Mouse (Mus musculus) testis, adult 2 months (tissue): ENCODE data around the gene Mettl3. TPM values are rescaled to one million over a fixed set of nuclear protein-coding genes. Genes with fewer than 3 reads are reported as not detected.

Experiments
- H3K27ac ChIP-seq: fragments of 200-500 bp; 2 replicates; pipeline ENCODE4 v1.5.1; 2012; ENCODE audit warnings: low read depth, low read length; ENCODE audit not compliant: control insufficient read depth, insufficient read depth
- H3K27me3 ChIP-seq: fragments of 200-500 bp; 2 replicates; pipeline ENCODE4 v1.6.1; 2012; ENCODE audit warnings: mild to moderate bottlenecking, low read length, moderate library complexity; ENCODE audit not compliant: control insufficient read depth, insufficient read depth
- H3K36me3 ChIP-seq: fragments of 200-500 bp; 2 replicates; pipeline ENCODE4 v1.6.1; 2012; ENCODE audit warnings: mild to moderate bottlenecking, low read length; ENCODE audit not compliant: control insufficient read depth, insufficient read depth
- H3K4me1 ChIP-seq: fragments of 200-500 bp; 2 replicates; pipeline ENCODE4 v1.6.1; 2012; ENCODE audit warnings: low read length; ENCODE audit not compliant: control insufficient read depth, insufficient read depth
- H3K4me3 ChIP-seq: fragments of 200-500 bp; 2 replicates; pipeline ENCODE4 v1.5.1; 2012; ENCODE audit warnings: low read depth, mild to moderate bottlenecking, low read length, moderate library complexity, mixed read lengths; ENCODE audit not compliant: control insufficient read depth
- CTCF ChIP-seq: fragments of 200-500 bp; IDR thresholded peaks from 2 replicates; pipeline ENCODE4 v1.5.1; 2012; ENCODE audit warnings: low read depth, mild to moderate bottlenecking, inconsistent platforms, low read length, moderate library complexity; ENCODE audit not compliant: control insufficient read depth, insufficient read depth, insufficient replicate concordance
- POLR2A ChIP-seq: fragments of 200-500 bp; IDR thresholded peaks from 2 replicates; pipeline ENCODE4 v1.6.1; 2012; ENCODE audit warnings: low read depth, mild to moderate bottlenecking, inconsistent platforms, low read length, moderate library complexity; ENCODE audit not compliant: control insufficient read depth
- polyA plus RNA-seq: library from polyadenylated mRNA; depleted of rRNA; stranded (reverse); fragments of >200 nt; gene quantifications from 2 replicates; pipeline ENCODE4 v1.2.3, GENCODE M21; 2012; rRNA removed

Gene Mettl3
- polyA plus RNA-seq, 1 experiment, result 9.6 TPM

DNA sequence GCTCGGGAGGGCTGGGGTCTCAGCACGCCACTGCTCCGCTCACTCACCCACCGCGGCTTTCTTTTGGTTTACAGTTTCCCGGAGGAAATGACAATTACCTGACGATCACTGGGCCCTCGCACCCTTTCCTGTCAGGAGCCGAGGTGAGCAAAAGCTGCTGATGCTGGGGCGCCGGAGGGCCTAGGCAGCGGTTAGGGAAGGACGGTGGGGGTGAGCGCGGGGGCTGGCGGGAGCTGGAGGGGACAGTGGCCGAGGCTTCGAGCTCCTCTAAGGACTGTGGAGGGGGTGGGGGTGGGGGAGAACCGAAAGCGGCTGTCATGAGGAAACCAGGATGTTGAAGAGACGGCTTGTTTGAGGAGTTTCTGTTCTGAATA, 25.2 kb downstream of the Mettl3 start:
- peak overlapping the region; percentile 95 for H3K27ac ChIP-seq
- no peak for TF ChIP-seq CTCF
- TF ChIP-seq POLR2A, result no peak

GRCm38 (mm10) chr14:52278932-52279746, 25.8 kb downstream of the Mettl3 start, which contains the start of the genes Tox4 and Rab2b:
TSS of gene Tox4 (plus strand) at chr14:52279146.
TSS of gene Rab2b (minus strand) at chr14:52279545.
- no peaks in the 10 kb centered on the region; the same call in 1 of the 2 replicates for H3K36me3 ChIP-seq

More for the DNA sequence above, 25.2 kb downstream of the Mettl3 start:
- Histone ChIP-seq H3K27me3 (no peaks in the 10 kb centered on the region), H3K4me3 (peak overlapping the region; percentile 96), H3K36me3 (no peaks in the 10 kb centered on the region), H3K4me1 (peaks cover 6% of the 10 kb centered on the region)

GRCm38 (mm10) chr14:52277210-52277609, 27.7 kb downstream of the Mettl3 start:
- H3K27me3 ChIP-seq, result no peaks in the 10 kb centered on the region
- peaks cover 4% of the 10 kb centered on the region for H3K4me1 ChIP-seq
- H3K27ac ChIP-seq, result no peak overlapping the region
- TF ChIP-seq POLR2A, result no peak
- no peak for TF ChIP-seq CTCF
- H3K36me3 ChIP-seq, result peaks cover 2% of the 10 kb centered on the region
- H3K4me3 ChIP-seq, result peak overlapping the region; percentile 31; the same call in 1 of the 2 replicates

More at GRCm38 (mm10) chr14:52278932-52279746, 25.8 kb downstream of the Mettl3 start, which contains the start of the genes Tox4 and Rab2b:
- Histone ChIP-seq H3K4me3 (peak within 1 kb of the TSS; percentile 96), H3K27ac (peak within 1 kb of the TSS; percentile 95), H3K27me3 (no peaks in the 10 kb centered on the region), H3K4me1 (peaks cover 6% of the 10 kb centered on the region)
- TF ChIP-seq CTCF (peak; percentile 99), POLR2A (peak; percentile 95)

DNA sequence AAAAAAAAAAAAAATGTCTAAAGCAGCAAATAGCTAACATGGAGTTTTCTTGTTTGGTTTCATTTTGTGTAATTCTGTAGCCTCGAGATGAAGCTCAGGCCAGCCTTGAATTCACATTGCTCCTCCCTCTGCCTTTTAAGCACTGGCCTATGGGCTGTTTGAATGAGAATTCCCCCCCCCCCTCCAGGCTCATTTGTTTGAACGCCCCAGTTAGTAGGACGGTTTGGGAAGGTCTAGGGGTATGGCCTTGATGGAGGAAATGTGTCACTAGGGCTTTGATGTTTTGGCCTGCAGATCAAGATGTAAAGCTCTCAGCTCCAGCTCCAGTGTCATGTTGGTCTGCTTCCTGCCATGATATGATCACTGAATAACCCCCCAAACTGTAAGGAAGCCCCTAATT, 32.1 kb downstream of the Mettl3 start:
- Histone ChIP-seq H3K4me1 (no peaks in the 10 kb centered on the region; the same call in 1 of the 2 replicates), H3K27me3 (no peaks in the 10 kb centered on the region), H3K36me3 (peaks cover 5% of the 10 kb centered on the region), H3K27ac (no peak overlapping the region), H3K4me3 (no peak overlapping the region)
- no peak for TF ChIP-seq POLR2A
- TF ChIP-seq CTCF, result no peak

- Histone ChIP-seq H3K27ac (peak within 1 kb of the TSS; percentile 97), H3K4me1 (peaks cover 5% of the 10 kb centered on the region; the same call in 1 of the 2 replicates), H3K36me3 (no peaks in the 10 kb centered on the region), H3K4me3 (peak within 1 kb of the TSS; percentile 77), H3K27me3 (no peaks in the 10 kb centered on the region)
- TF ChIP-seq POLR2A, result peak; percentile 70
- TF ChIP-seq CTCF, result peak; percentile 66
Measured at GRCm38 (mm10) chr14:52257484-52258213, 47.3 kb downstream of the Mettl3 start, which contains the start of gene Chd8. TSS of gene Chd8 (minus strand) at chr14:52257780.

DNA sequence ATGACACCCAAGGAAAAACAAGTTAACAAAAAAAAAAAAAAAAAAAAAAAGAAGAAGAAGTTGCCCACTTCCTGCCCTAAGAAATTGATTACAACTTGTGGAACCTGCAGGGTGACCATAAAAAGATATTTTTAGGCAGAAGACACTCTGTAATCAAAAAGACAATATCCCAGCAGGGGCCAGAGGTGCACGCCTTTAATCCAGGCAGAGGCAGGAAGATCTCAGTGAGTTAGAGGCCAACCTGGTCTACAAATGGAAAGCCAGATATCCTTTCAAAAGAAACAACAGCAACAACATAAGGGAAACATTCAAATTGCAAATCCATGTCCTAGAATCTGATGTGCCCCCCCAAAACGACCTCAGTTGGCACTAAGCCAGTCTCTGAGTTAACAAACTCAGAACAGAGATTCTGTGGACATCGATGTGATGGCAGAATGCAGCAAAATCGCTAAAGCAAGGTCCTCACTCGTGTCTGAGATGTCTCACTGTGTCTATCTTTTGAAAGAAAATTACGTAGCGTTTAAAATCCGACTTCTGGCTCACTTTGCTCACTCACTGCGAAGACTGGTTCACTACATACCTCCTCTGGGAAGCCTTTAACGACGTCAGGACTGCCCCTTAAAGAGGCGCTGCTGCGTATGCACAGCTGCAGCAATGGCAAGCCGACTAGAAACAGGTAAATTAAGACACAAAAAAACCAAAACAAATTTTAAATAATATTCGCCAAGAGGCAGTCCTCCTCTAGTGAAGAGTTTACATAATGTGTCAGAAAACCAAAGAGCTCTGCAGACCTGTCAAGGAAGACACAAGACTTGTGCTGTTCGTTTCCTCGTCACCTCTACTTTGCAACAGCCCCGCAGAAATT, 48.4 kb downstream of the Mettl3 start:
- Histone ChIP-seq H3K27me3 (no peaks in the 10 kb centered on the region), H3K4me1 (peaks cover 5% of the 10 kb centered on the region; the same call in 1 of the 2 replicates)
- TF ChIP-seq POLR2A, result no peak
- TF ChIP-seq CTCF, result no peak

DNA sequence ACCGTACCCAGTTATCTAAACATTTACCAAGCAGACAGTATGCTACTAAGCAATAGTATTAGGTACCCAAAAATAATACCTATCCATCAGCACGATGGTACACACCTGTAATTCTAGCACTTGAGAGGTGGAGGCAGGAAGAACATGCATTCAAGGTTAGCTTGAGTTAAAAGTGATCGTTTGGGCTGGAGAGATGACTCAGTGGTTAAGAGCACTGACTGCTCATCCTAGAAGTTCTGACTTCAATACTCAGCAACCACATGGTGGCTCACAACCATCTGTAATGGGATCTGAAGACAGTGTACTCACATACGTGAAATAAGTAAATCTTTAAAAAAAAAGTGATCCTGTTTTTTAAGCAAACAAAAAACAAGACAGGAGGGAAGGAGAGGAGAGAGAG, 58.8 kb downstream of the Mettl3 start:
- Histone ChIP-seq H3K27ac (no peak overlapping the region), H3K27me3 (no peaks in the 10 kb centered on the region), H3K36me3 (no peaks in the 10 kb centered on the region), H3K4me1 (peaks cover 2% of the 10 kb centered on the region), H3K4me3 (no peak overlapping the region)
- TF ChIP-seq POLR2A (no peak), CTCF (no peak)

More for the DNA sequence above, 48.4 kb downstream of the Mettl3 start:
- H3K27ac ChIP-seq, result peak overlapping the region; percentile 97
- peak overlapping the region; percentile 77 for H3K4me3 ChIP-seq
- no peaks in the 10 kb centered on the region for H3K36me3 ChIP-seq

Other genes with a start within 250 kb of the Mettl3 start
- 55.9 and 64.2 TPM in 2 replicates for gene Hnrnpc, start 201.1 kb downstream of the Mettl3 start, polyA plus RNA-seq
- 387 and 406 TPM in 2 replicates for gene Rpgrip1, start 194.4 kb downstream of the Mettl3 start, polyA plus RNA-seq
- 9.0 and 12.2 TPM in 2 replicates for gene Supt16, start 107.7 kb downstream of the Mettl3 start, polyA plus RNA-seq
- 16.4 and 17.5 TPM in 2 replicates for gene Chd8, start 47.3 kb downstream of the Mettl3 start, polyA plus RNA-seq
- 41.5 and 47.3 TPM in 2 replicates for gene Tox4, start 26.0 kb downstream of the Mettl3 start, polyA plus RNA-seq
- gene Rab2b, start 25.6 kb downstream of the Mettl3 start, polyA plus RNA-seq, result 16.5 and 20.0 TPM in 2 replicates
- 0.55 and 0.56 TPM in 2 replicates for gene Sall2, start 23.6 kb upstream of the Mettl3 start, polyA plus RNA-seq
- not detected in 2 replicates for gene Olfr1513, start 51.3 kb upstream of the Mettl3 start, polyA plus RNA-seq
- not detected in 2 replicates for gene Olfr1512, start 74.0 kb upstream of the Mettl3 start, polyA plus RNA-seq
- not detected in 2 replicates for gene Olfr1511, start 92.3 kb upstream of the Mettl3 start, polyA plus RNA-seq
- not detected in 2 replicates for gene Olfr1510, start 109.2 kb upstream of the Mettl3 start, polyA plus RNA-seq
- gene Olfr1509, start 137.9 kb upstream of the Mettl3 start, polyA plus RNA-seq, result 2.4 and 2.8 TPM in 2 replicates
- not detected in 2 replicates for gene Olfr1508, start 162.4 kb upstream of the Mettl3 start, polyA plus RNA-seq
- not detected in 2 replicates for gene Olfr1507, start 190.6 kb upstream of the Mettl3 start, polyA plus RNA-seq